Mouse (Mus musculus) MEL (cell line): ENCODE measurements around the gene Phxr2.

ENCODE experiments used
- CTCF ChIP-seq, 3 experiments: IDR thresholded peaks in 2 of 3; conservative IDR thresholded peaks in 1 of 3; 2 replicates each; pipeline ENCODE4 v1.5.1; 2011 to 2012; ENCODE audit warnings: low read length in 3 of 3, low read depth in 2 of 3, mild to moderate bottlenecking in 2 of 3, improper control_type of control experiment in 1 of 3, inconsistent platforms in 1 of 3, mixed read lengths in 1 of 3, moderate library complexity in 1 of 3; ENCODE audit not compliant: control insufficient read depth in 1 of 3, insufficient read depth in 1 of 3, poor library complexity in 1 of 3, severe bottlenecking in 1 of 3
- EP300 ChIP-seq, 2 experiments: IDR thresholded peaks; 2 replicates each; pipeline ENCODE4 v1.6.1; 2011; ENCODE audit warnings: improper control_type of control experiment in 2 of 2, low read length in 2 of 2, low read depth in 1 of 2, mild to moderate bottlenecking in 1 of 2
- GATA1 ChIP-seq: IDR thresholded peaks from 2 replicates; pipeline ENCODE4 v1.6.1; 2011; ENCODE audit warnings: low read depth, low read length, improper control_type of control experiment
- MAFK ChIP-seq: IDR thresholded peaks from 2 replicates; pipeline ENCODE4 v1.6.1; 2011; ENCODE audit warnings: low read depth, mild to moderate bottlenecking, low read length, improper control_type of control experiment, borderline replicate concordance
- MAX ChIP-seq: IDR thresholded peaks from 2 replicates; pipeline ENCODE4 v1.6.1; 2011; ENCODE audit warnings: low read length, improper control_type of control experiment
- MAZ ChIP-seq: IDR thresholded peaks from 2 replicates; pipeline ENCODE4 v1.6.1; 2012; ENCODE audit warnings: low read depth, mild to moderate bottlenecking, inconsistent platforms, low read length, improper control_type of control experiment
- POLR2A ChIP-seq, 2 experiments: IDR thresholded peaks; 2 replicates each; pipeline ENCODE4 v1.6.1; 2011 to 2012; ENCODE audit warnings: low read length in 2 of 2, mild to moderate bottlenecking in 2 of 2, control low read depth in 1 of 2, improper control_type of control experiment in 1 of 2, low read depth in 1 of 2, moderate library complexity in 1 of 2; ENCODE audit not compliant: control insufficient read depth in 1 of 2, insufficient read depth in 1 of 2, poor library complexity in 1 of 2
- POLR2AphosphoS2 ChIP-seq: IDR thresholded peaks from 2 replicates; pipeline ENCODE4 v1.6.1; 2011; ENCODE audit warnings: low read length, improper control_type of control experiment
- SIN3A ChIP-seq: IDR thresholded peaks from 2 replicates; pipeline ENCODE4 v1.6.1; 2012; ENCODE audit warnings: low read length, improper control_type of control experiment, inconsistent platforms
- TBP ChIP-seq: IDR thresholded peaks from 2 replicates; pipeline ENCODE4 v1.8.0; 2011; ENCODE audit warnings: low read depth, low read length, improper control_type of control experiment
- TCF12 ChIP-seq: IDR thresholded peaks from 2 replicates; pipeline ENCODE4 v1.6.1; 2014; ENCODE audit warnings: low read depth, mild to moderate bottlenecking, inconsistent platforms, low read length, improper control_type of control experiment, moderate library complexity
- USF1 ChIP-seq: IDR thresholded peaks from 2 replicates; pipeline ENCODE4 v1.6.1; 2014; ENCODE audit warnings: low read depth, mild to moderate bottlenecking, inconsistent platforms, low read length, improper control_type of control experiment, moderate library complexity
- ZC3H11A ChIP-seq: IDR thresholded peaks from 2 replicates; pipeline ENCODE4 v1.6.1; 2012; ENCODE audit warnings: low read depth, mild to moderate bottlenecking, inconsistent platforms, low read length, improper control_type of control experiment
- ZKSCAN1 ChIP-seq: IDR thresholded peaks from 2 replicates; pipeline ENCODE4 v1.6.1; 2012; ENCODE audit warnings: low read depth, mild to moderate bottlenecking, inconsistent platforms, low read length, improper control_type of control experiment, moderate library complexity

DNA sequence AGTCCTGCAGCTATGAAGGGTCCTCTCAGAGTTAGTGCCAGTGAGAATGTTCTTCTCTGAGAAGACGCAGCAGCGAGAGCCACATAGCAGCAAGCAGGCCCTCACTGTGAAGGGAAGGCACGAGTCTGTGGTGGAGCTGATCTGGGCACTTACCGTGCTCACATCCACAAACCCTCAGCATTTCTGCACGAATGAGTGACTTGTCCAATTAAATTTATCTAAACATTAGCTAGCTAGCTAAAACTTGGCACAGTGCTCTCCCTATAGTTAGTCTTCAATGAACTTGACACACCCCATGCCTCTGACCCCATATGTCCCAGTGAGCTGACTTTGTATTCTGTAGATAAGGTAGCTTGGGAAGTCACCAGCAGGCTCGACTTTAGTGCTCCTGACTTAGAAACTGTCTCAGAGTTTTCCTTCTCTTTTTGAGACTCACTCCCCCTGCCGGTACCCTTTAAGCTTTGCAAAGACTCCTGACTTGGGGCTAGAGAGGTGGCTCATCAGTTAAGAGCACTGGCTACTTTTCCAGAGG is 39.7 kb upstream of the Phxr2 start:
- TF ChIP-seq POLR2AphosphoS2 (no peak), CTCF (IDR thresholded peaks at IDR 0.05 in 2 of 3, conservative IDR thresholded peaks at IDR 0.05 in 1 of 3; ENCODE audit: control insufficient read depth in 1 of 3, insufficient read depth in 1 of 3, low read depth in 2 of 3, low read length in 3 of 3, poor library complexity in 1 of 3, severe bottlenecking in 1 of 3) (peak; percentile 18 to 58 (median 19); a peak in 3 of 6 replicates), POLR2A (IDR thresholded peaks at IDR 0.05; ENCODE audit: control insufficient read depth in 1 of 2, insufficient read depth in 1 of 2, low read depth in 1 of 2, low read length in 2 of 2, poor library complexity in 1 of 2) (no peak), ZC3H11A (peak; percentile 25; the same call in 1 of the 2 replicates), MAX (no peak), MAFK (no peak), SIN3A (no peak), EP300 (IDR thresholded peaks at IDR 0.05; ENCODE audit: low read depth in 1 of 2, low read length in 2 of 2) (no peak), USF1 (no peak), GATA1 (peak; percentile 49; the same call in 1 of the 2 replicates), ZKSCAN1 (no peak), TBP (no peak), TCF12 (no peak), MAZ (no peak)
